Mouse (Mus musculus) adrenal gland, adult 8-10 months (tissue): Measurements from ENCODE around the gene Tpx2. TPM values are rescaled to one million over a fixed set of nuclear protein-coding genes. Genes with fewer than 3 reads are reported as not detected.
A peak's percentile ranks its signal among the peaks of the same experiment; 100 is the strongest.

Experiments
- DNase-seq: peaks from one replicate; pipeline ENCODE4 v3.0.0; 2022
- total RNA-seq, 4 experiments: library from RNA; stranded (reverse); gene quantifications; 2 replicates each; pipeline ENCODE4 v1.2.4; 2022

Gene Tpx2
- total RNA-seq, 4 experiments from 2014 or later, result 1.9 to 2.1 (median 1.9) TPM

GRCm38 (mm10) chr2:152916111-152916510 is 68.3 kb downstream of the Tpx2 start:
- DNase-seq, result no peak

- DNase-seq, result no peak
Observed at GRCm38 (mm10) chr2:152917671-152918070, 69.9 kb downstream of the Tpx2 start.

DNA sequence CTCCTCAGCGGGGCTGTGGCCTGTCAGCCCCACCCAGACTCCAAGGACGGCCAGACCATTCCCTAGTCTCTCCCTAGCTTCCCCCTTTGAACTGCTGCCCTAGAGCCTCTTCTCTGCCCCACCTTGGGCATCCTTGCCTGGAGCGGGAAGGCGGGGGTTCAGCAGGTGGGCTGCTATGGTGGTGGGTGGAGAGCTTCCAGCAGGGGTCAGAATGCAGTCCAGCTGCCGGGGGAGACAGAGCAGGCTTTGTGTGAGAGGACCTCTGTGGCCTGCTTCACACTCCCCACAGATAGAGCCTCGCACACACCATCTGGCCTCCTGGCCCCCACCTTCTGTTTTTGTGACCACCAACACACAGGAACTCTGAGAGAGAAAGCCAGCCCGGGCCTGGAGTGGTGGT is 74.6 kb downstream of the Tpx2 start:
- no peak for DNase-seq

DNA sequence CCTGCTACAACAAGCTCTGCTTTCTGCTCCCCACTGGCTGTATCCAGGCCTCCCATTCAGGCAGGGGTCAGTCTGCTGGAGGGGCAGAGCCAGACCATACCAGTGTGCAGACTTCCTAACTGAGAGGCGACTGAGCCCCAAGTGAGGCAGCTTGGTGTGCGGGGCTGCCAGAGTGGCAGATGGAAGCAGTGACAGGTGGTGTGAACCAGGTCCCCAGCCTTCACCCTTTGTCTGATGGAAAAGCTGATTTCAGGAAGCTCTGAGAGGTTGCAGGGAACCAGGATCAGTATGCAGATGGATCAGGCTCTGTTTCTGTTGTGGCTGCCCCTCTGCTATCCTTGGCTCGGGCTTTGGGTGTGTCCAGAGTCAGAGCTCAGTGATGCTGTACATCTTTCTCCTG is 75.9 kb downstream of the Tpx2 start:
- no peak for DNase-seq

DNA sequence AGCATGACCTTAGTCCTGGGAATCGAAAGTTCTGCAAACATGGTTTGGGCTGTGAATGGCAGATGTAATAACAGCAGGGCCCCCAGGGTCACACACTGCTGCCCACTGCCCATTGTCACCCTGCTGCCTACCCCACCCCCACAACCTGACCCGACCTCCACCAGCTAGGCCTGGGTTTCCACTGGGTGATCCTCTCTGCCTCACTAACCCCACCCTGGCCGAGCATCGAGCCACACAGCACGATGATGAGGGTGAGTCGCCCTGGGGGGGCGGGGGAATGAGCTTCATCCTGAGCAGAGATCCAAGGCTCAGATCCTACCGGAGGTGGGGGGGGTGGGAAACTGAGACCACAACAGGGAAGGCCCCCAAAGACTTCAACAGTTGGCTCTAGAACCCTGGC is 76.4 kb downstream of the Tpx2 start:
- no peak for DNase-seq

DNA sequence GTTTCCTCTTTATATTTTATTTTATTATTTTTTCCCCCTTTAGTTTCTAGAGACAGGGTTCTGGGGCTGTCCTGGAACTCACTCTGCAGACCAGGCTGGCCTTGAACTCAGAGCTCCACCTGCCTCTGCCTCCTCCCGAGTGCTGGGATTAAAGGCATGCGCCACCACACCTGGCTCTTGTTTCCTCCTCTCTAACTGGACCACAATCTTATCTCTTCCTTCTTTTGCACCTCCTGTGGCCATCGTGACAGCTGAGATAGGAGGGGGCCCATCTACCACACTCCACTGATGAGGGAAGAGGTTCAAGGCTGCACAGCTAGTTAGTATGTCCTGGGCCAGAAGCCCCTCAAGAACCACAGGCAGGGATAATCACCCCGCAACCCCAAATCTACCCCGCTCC is 76.8 kb downstream of the Tpx2 start:
- no peak for DNase-seq

DNA sequence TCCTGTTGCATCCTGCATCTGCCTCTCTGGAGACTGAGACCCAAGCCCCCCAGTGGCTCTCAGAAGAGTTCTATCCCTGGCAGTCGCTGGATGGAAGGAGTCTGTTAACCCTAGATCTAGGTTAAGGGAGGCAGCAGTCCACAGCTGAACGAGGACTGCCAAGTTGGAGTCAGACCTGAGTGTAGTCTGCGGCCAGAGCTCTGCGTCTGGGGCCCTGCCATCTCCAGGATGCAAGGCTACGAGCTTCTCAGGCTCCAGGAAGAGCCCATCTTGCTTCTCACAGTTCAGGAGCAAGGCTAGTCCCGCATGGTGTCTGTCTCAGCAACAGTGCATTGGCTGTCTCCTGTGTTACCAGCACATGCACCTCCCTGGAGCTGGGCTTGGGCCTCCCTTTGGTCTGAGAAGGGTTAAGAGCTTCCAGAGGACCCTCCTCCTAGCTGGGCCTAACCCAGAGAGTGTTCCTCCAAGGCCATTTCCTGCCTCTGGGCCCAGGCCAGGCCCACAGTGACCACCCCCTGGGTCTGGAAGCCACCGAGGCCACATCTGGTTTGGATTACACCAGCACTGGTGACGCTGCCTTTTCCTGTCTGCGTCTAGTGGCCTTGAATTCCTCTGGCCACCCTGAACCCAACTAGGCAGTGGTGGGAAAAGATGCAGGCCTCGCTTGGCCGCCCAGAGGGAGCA is 77.6 kb downstream of the Tpx2 start:
- DNase-seq, result peak; percentile 81

DNA sequence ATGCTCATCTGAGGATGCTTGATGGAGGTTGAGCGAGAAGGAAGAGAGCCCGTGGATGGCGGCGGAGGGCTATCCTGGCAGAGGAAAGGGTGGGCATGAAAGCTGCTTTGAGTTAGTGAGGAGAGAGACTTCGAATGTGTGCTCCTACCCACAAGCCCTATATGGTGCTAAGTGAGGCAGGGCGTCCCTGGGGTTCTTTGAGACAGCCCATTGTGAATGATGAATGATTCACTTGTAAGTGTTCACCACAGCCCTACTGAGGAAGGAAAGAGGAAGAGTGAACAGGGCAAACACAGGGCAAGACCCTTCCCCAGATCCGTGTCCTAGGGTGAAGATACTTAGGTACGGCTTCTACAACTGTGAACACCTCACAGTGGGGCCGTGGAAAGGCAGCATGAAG is 79.1 kb downstream of the Tpx2 start:
- DNase-seq, result no peak

- no peak for DNase-seq
Observed at GRCm38 (mm10) chr2:152927371-152927770, 79.6 kb downstream of the Tpx2 start.

DNA sequence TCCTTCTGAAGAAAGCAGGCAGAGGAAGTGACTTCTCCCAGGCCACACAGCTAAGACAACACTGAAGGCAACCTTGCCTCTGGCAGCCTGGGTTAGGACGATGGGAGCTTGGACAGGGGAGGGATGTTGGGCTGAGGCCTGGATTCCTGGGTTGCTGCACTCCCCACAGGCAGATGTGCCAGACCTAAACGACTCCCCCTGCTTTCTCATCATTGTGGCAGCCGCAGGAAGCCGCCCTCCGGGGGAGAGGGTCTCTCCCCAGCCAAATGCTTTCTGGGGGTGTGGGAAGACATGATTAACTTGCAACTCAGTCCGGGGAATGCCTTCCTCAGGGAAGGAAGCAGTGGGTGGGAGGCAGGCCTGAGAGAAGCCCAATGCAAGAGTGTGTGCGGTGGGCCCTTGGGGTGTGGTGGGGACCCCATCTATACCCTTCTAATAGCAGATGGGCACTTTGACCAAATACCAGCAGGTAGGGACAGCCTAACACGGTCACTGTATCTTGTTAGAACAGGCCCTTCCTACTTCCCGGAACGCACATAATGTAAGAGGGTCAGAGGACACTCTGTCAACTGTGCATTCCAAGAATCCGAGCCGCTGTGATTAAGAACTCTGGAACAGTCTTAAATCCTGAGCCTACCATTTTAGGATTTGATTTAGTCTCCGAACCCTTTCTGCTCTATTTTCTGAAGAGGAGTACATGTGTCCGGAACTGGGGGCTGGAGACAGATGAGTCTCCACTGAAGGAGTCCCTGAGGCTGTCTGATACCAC is 80.6 kb downstream of the Tpx2 start:
- no peak for DNase-seq

- no peak for DNase-seq
Observed at GRCm38 (mm10) chr2:152928988-152929370, 81.2 kb downstream of the Tpx2 start.

DNA sequence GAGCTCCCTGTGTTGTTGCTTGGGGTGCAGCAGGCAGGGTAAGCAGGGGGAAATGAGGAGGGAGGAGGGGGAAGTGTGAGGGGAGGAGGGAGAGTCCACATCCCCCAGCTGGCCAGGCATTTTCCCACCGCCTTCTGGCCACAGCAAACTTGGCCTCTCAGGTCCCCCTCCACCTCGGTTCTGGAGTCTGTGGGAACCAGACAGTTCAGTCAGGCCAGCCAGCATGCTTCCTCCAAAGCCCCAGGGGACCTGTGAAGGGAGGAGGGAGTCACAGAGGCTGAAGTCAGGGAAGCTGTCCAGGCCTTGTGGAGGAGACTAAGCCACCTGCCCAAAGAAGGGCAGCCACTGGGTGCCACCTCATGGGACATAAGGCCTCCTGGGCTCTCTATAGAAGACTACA is 82.5 kb downstream of the Tpx2 start:
- DNase-seq, result no peak

DNA sequence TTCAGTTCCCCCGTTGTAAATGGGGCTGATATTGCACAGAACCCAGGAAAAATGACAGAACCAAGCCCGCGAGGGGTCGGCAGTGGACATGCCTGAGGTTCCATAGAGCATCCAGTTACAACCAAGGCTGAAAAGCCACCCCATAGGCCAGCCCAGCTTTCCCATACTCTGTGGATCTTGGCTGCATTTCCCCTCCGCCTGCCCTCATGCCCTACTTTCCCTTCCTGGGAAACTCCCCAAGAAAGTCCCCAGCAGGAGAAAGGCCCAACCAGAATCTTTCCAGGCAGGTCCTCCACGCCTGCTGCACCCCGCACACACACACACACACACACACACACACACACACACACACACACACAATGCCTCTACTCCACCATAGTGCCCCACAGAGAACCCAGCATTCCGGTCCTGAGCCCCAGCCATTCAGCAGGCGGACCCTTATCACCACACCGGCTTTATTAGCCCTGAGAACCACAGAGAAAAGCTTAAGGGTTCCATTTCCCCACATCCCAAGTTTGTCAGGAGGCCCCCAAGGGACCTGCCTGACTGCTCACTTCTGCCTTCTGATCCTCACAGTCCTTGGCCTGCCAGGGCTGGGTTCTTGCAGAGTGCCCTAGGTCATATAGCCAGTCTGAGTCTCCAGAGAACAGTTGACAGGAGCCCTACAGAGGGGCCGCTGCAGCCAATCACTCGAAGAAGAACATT is 83.8 kb downstream of the Tpx2 start:
- no peak for DNase-seq

GRCm38 (mm10) chr2:152933048-152933447 is 85.3 kb downstream of the Tpx2 start, which contains the start of gene Foxs1:
Gene Foxs1, minus strand, starts transcription at chr2:152933208.
- DNase-seq, result no peak

GRCm38 (mm10) chr2:152933614-152934013 is 85.8 kb downstream of the Tpx2 start:
- DNase-seq, result no peak

GRCm38 (mm10) chr2:152939846-152940245 is 92.1 kb downstream of the Tpx2 start:
- no peak for DNase-seq

DNA sequence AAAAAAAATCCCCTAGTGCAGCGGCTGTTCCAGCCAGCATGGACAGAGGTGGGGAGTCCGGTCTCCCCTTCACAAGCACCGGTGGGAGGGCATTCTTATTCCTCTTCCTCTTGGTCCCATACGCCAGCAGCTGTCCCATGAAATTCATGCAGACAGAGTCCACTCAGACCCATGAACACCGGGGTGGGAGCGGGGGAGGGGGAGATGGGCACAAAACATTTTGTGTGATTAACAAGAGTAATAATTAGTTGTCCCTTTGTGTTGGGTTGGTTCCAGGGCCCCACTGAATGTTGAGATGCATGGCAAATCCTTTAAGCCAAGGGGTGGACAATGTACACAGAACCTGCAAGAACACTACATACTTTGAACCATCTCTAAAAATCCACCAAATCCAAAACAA is 93.3 kb downstream of the Tpx2 start:
- no peak for DNase-seq

- no peak for DNase-seq
Observed at GRCm38 (mm10) chr2:152941776-152942175, 94.0 kb downstream of the Tpx2 start.

GRCm38 (mm10) chr2:152942898-152943515 is 95.2 kb downstream of the Tpx2 start:
- DNase-seq, result no peak

DNA sequence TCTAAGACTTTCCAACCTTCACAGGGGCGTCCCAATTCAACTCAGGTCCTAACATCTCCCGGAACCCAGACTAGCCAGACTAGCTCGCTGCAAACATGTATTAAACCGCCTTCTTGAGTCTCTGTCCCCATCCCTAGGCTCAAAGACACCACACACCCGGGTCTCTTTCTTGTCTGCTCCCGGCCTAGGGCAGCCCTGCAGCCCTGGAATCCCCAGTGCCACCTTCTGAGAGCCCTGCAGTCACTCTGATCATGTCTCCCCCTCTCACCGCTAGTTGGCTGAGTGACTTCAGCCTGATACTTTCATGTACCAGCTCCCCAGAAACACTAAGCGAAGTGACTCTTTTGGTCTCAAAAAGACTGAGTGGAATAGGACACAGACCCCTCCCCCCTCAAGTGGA is 95.8 kb downstream of the Tpx2 start:
- no peak for DNase-seq

- no peak for DNase-seq
Observed at GRCm38 (mm10) chr2:152944013-152944412, 96.2 kb downstream of the Tpx2 start.
